Mouse (Mus musculus): ENCODE results near the gene Zfp202.

Gene Zfp202

DNA sequence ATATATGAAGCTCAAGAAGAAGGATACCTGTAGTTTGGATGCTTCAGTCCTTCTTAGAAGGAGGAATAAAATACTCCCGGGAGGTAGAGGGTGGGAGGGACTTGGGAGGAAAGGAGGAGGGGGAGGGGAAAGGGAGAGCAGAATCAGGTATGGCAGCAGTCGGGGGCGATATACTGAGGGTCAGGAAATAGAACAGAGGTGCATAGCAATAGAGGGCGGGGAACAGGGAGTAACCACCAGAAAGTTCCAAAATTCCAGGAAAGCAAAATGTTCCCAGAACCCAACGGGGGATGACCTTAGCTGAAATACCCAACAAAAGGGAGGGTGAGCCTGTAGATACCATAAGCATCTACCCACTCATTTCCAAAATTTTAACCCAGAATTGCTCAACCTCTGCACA is 48.2 kb downstream of the Zfp202 start:
- no peak for DNase-seq (ENCODE audit: low spot score)

DNA sequence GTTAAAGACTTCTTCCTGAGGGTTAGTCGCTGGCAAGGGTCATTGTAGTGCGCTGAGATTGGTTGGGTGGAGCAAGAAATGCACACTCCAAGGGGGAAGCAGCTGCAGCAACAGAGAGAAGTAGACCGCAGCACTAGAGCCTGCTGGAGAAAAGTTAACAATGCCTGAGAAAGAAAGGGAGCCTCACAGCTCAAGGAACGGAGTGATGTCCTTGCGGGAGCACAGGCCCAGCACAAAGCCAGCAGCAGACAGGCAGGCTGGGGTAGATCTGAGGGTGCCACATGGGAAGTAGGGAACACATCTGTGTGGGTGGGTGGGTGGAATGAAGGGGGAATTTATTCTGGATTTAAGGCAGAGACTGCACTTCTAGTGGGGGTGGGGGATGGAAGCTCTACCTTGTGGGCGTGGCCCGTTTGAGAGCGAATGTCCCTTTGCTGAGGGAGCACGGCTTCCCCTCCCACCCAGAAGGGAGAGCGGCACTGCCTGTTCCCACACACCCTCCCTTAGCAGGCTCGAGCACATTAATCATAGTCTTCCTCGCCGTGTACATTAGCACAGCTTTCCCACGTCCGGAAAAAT is 49.2 kb downstream of the Zfp202 start:
- DNase-seq (ENCODE audit: low spot score), result peak; percentile 43

DNA sequence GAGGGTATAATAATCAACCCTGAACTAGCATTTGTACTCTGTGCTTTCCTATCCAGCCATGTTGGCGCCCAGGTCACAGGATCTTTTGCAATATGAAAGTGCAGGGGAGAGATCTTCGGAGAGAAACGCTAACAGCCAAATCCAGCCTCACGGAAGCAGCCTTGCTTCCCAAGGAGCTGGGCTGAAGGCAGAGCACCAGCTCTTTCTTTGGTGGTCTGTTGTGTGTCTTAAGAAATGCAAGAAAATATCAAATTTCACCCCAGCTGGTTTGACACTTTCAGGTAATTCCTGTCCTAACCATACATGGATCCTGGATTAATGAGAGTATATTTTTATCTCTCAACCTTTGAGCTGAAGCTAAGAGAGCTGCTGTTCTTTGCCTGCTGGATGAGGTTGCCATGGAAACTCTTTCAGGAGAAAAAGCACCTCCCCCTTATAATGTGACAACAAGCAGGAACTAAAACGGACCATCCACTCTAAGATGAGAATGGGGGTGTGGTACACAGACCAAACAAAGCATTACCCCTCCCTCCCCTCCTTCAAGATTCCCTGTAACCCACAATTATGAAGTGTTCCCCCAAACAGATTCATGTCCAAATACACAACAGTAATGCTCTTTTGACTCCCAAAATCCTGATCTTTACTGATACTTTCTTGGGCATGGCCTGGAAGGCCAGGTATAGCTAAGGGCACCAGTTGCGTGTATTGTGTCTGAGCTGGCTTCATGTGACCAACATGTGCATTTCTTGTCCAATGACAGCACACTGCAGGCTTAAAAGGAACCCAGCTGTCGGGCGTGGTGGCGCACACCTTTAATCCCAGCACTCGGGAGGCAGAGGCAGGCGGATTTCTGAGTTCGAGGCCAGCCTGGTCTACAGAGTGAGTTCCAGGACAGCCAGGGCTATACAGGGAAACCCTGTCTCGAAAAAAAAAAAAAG is 50.1 kb downstream of the Zfp202 start:
- no peak for DNase-seq (ENCODE audit: low spot score)

DNA sequence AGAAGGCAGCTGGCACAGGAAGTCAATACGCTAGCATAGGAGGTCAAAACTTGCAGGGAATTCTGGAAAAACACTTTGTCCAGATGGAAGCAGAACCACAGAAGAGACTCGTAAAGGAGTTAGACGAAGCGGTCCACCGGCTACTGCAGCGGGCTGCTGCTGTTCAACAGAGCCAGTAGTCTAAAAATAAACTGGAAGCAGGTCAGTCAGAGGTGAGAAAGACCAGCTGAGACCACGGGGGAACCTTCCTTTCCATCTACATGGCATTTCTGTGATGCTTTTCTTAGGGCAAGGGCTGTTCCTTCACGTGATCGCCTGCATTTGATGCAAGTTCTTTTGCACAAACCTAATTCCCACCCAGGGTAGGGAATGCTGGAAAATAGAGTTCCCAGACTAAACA is 53.4 kb downstream of the Zfp202 start:
- DNase-seq (ENCODE audit: low spot score), result no peak

DNA sequence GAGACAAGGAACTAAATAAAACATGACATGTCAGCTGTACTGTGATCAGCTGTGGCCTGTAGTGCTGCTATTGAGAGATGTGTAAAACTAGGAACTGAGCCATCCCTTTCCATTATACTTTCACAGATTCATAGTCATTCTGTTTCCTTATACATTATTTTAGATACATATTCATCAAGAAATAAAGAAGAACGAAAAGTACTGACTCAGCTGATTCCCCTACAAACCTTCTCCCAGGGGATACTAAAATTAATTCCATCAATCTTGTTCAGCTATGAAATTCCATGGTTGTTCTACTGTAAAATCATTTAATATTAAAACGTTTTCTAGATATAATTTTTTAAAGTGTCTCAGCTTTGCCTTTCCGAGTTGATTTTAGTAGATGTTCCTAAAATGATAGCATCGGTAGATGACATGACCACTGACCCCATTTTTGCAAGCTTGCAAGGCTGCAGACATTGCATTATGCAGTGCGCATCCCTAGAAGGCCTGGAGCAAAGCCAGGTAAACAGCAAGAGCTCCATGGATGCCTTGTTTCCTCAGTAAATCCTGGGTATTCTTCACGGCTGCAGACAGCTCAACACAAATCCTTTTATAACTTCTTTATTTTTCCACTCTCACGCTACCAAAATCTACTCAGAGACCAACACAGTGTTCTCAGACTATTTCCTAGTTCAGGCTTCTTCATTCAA is 54.0 kb downstream of the Zfp202 start:
- DNase-seq (ENCODE audit: low spot score), result no peak

DNA sequence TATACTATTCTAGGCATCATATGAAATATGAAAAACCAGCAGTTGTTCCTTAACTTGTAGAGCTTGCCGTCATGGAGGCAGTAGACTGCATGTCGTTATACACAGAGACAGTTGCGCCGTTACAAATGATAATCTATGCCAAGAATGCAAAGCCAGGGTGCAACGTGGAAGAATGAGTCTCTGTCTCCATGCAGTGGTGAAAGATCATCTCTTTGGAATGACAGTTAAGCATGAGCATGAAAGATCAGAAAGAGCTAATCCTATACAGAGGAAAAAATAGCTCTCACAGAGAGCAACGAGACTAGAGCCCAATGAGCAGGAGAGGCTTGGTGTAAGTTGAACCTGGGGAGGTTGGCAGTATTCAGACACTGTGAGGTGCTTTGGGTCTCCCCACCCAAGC is 54.6 kb downstream of the Zfp202 start:
- DNase-seq (ENCODE audit: low spot score), result no peak

DNA sequence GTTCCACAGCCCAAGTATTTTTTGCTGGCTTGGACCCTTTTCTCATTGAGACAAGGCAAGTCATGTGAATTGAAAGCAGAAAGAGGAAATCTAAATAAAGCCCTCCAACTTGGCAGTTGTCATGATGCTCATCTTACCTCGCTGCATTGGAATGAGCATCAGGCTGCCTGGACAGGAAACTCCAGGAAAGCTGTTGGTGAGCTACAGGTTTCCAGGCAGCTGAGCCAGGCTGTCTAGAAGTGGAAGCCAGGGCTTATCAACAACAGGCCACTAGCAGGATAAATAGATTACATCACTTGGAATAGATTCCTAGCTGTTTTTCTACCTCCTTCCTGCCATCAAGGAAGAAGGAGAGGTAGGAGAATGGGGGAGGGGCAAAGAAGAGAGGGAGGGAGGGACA is 57.0 kb downstream of the Zfp202 start:
- DNase-seq (ENCODE audit: low spot score), result no peak

DNA sequence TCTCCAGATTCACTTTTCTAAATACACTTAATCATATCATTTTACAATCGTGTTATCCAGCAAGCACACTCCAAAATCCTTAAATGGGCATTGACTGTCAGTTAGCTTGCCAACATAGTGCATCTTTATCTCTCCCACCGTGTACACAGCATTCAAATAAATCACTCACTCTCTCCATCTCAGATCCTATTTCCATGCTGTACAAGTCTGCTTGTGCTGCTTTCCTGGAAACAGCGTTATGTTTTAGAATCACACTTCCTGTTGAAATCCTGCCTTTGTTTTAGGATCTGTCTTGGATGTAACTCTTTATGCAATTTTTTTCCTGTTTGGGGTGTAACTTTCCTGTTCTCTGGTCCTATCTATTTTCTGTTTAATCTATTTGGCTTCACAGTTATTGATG is 60.3 kb downstream of the Zfp202 start:
- no peak for DNase-seq (ENCODE audit: low spot score)
